Mouse (Mus musculus) lung, embryonic 15.5 days (tissue): ENCODE measurements at regions not wholly inside any gene's neighbourhood (a gene's known extent, or its start where the extent isn't known, plus 50 kb on each side); places are given as distances from the start of the nearest gene placed in this dataset.

Experiments used
- ATAC-seq: fragments of 200-750 bp; cut with Nextera tagmentation; 2 replicates; pipeline ENCODE4 v1.8.0; 2017; ENCODE audit warnings: moderate number of reproducible peaks, borderline replicate concordance; ENCODE audit not compliant: low FRiP score, low TSS enrichment; ENCODE audit errors: extremely low read depth
- H3K27ac ChIP-seq: fragments of 300-500 bp; sonication (generic); 2 replicates; pipeline ENCODE4 v1.5.1; 2015; ENCODE audit warnings: moderate library complexity, mild to moderate bottlenecking, inconsistent platforms
- H3K27me3 ChIP-seq: fragments of 300-500 bp; sonication (generic); 2 replicates; pipeline ENCODE4 v1.6.1; 2015; ENCODE audit warnings: inconsistent platforms
- H3K36me3 ChIP-seq: fragments of 300-500 bp; sonication (generic); 2 replicates; pipeline ENCODE4 v1.6.1; 2015; ENCODE audit warnings: inconsistent platforms
- H3K4me1 ChIP-seq: fragments of 300-500 bp; sonication (generic); 2 replicates; pipeline ENCODE4 v1.6.1; 2015; ENCODE audit warnings: inconsistent platforms
- H3K4me2 ChIP-seq: fragments of 300-500 bp; sonication (generic); 2 replicates; pipeline ENCODE4 v1.6.1; 2015; ENCODE audit warnings: inconsistent platforms, mild to moderate bottlenecking, moderate library complexity
- H3K4me3 ChIP-seq: fragments of 300-500 bp; sonication (generic); 2 replicates; pipeline ENCODE4 v1.5.1; 2015; ENCODE audit warnings: mild to moderate bottlenecking, inconsistent platforms
- H3K9ac ChIP-seq: fragments of 300-500 bp; sonication (generic); 2 replicates; pipeline ENCODE4 v1.6.1; 2015; ENCODE audit warnings: inconsistent platforms
- H3K9me3 ChIP-seq: fragments of 300-500 bp; sonication (generic); 2 replicates; pipeline ENCODE4 v1.6.1; 2016; ENCODE audit warnings: inconsistent platforms
- WGBS: fragments of 180-500 bp; shearing (Covaris S2); methylation state at CpG from one replicate; pipeline ENCODE4 v1.1.7; 2015; 5-methylcytosine and 5-hydroxymethylcytosine counted together

GRCm38 (mm10) chr11:110588280-110588679 lies 189.4 kb downstream of the Map2k6 start:
- Histone ChIP-seq H3K36me3 (no peaks in the 10 kb centered on the region), H3K9ac (no peak overlapping the region), H3K4me3 (no peak overlapping the region), H3K27me3 (no peaks in the 10 kb centered on the region), H3K27ac (no peak overlapping the region), H3K9me3 (no peaks in the 10 kb centered on the region), H3K4me1 (no peaks in the 10 kb centered on the region), H3K4me2 (no peak overlapping the region)
- 66% methylated on average over 2 of the region's 2 CpGs for WGBS
- no peak for ATAC-seq

- no peak for ATAC-seq
- H3K27me3 ChIP-seq = no peaks in the 10 kb centered on the region
- H3K4me3 ChIP-seq = no peak overlapping the region
- H3K36me3 ChIP-seq = no peaks in the 10 kb centered on the region
- WGBS = 62% methylated on average over 7 of the region's 7 CpGs
- no peak overlapping the region for H3K9ac ChIP-seq
- H3K27ac ChIP-seq = no peak overlapping the region
- no peaks in the 10 kb centered on the region for H3K9me3 ChIP-seq
- no peaks in the 10 kb centered on the region for H3K4me1 ChIP-seq
- no peak overlapping the region for H3K4me2 ChIP-seq
Measured at GRCm38 (mm10) chr11:110595266-110595862, 196.4 kb downstream of the Map2k6 start.

- WGBS = 73% methylated on average over 10 of the region's 10 CpGs
- H3K27me3 ChIP-seq = no peaks in the 10 kb centered on the region
- H3K4me3 ChIP-seq = no peak overlapping the region
- H3K4me2 ChIP-seq = no peak overlapping the region
- no peak for ATAC-seq
- no peak overlapping the region for H3K9ac ChIP-seq
- no peaks in the 10 kb centered on the region for H3K4me1 ChIP-seq
- no peak overlapping the region for H3K27ac ChIP-seq
- H3K36me3 ChIP-seq = no peaks in the 10 kb centered on the region
- H3K9me3 ChIP-seq = no peaks in the 10 kb centered on the region
Measured at GRCm38 (mm10) chr11:110605041-110605882, 206.3 kb downstream of the Map2k6 start.

- H3K4me3 ChIP-seq = no peak overlapping the region
- H3K27me3 ChIP-seq = no peaks in the 10 kb centered on the region
- no peak overlapping the region for H3K27ac ChIP-seq
- H3K9me3 ChIP-seq = no peaks in the 10 kb centered on the region
- H3K9ac ChIP-seq = no peak overlapping the region
- H3K36me3 ChIP-seq = no peaks in the 10 kb centered on the region
- no peaks in the 10 kb centered on the region for H3K4me1 ChIP-seq
- no peak overlapping the region for H3K4me2 ChIP-seq
- no peak for ATAC-seq
- WGBS = 88% methylated on average over 2 of the region's 2 CpGs
Measured at GRCm38 (mm10) chr11:110609276-110609675, 210.4 kb downstream of the Map2k6 start.

GRCm38 (mm10) chr11:110610831-110611230 lies 211.9 kb downstream of the Map2k6 start:
- 69% methylated on average over 7 of the region's 7 CpGs for WGBS
- ATAC-seq = no peak
- Histone ChIP-seq H3K4me1 (no peaks in the 10 kb centered on the region), H3K27me3 (no peaks in the 10 kb centered on the region), H3K9ac (no peak overlapping the region), H3K9me3 (no peaks in the 10 kb centered on the region), H3K36me3 (no peaks in the 10 kb centered on the region), H3K27ac (no peak overlapping the region), H3K4me3 (no peak overlapping the region), H3K4me2 (no peak overlapping the region)

GRCm38 (mm10) chr11:110632001-110632400 lies 233.1 kb downstream of the Map2k6 start:
- WGBS = 68% methylated on average over 6 of the region's 6 CpGs

GRCm38 (mm10) chr11:110633351-110633750 lies 234.4 kb downstream of the Map2k6 start:
- H3K36me3 ChIP-seq = no peaks in the 10 kb centered on the region
- WGBS = 63% methylated on average over 5 of the region's 5 CpGs
- ATAC-seq = no peak
- H3K27ac ChIP-seq = no peak overlapping the region
- H3K4me3 ChIP-seq = no peak overlapping the region
- H3K9ac ChIP-seq = no peak overlapping the region
- H3K4me1 ChIP-seq = no peaks in the 10 kb centered on the region
- H3K4me2 ChIP-seq = no peak overlapping the region
- no peaks in the 10 kb centered on the region for H3K9me3 ChIP-seq
- no peaks in the 10 kb centered on the region for H3K27me3 ChIP-seq

More at GRCm38 (mm10) chr11:110632001-110632400, 233.1 kb downstream of the Map2k6 start:
- H3K36me3 ChIP-seq = no peaks in the 10 kb centered on the region
- ATAC-seq = no peak
- no peaks in the 10 kb centered on the region for H3K27me3 ChIP-seq
- no peak overlapping the region for H3K4me3 ChIP-seq
- no peaks in the 10 kb centered on the region for H3K4me1 ChIP-seq
- H3K4me2 ChIP-seq = no peak overlapping the region
- H3K9ac ChIP-seq = no peak overlapping the region
- no peak overlapping the region for H3K27ac ChIP-seq
- H3K9me3 ChIP-seq = no peaks in the 10 kb centered on the region

- H3K4me3 ChIP-seq = no peak overlapping the region
- ATAC-seq = peak; percentile 59; the same call in 1 of the 2 replicates
- 56% methylated on average over 13 of the region's 13 CpGs for WGBS
- H3K9me3 ChIP-seq = no peaks in the 10 kb centered on the region
- H3K36me3 ChIP-seq = no peaks in the 10 kb centered on the region
- H3K9ac ChIP-seq = no peak overlapping the region
- H3K4me2 ChIP-seq = no peak overlapping the region
- H3K27me3 ChIP-seq = no peaks in the 10 kb centered on the region
- no peaks in the 10 kb centered on the region for H3K4me1 ChIP-seq
- no peak overlapping the region for H3K27ac ChIP-seq
Measured at GRCm38 (mm10) chr11:110642485-110642884, 243.6 kb downstream of the Map2k6 start.

GRCm38 (mm10) chr11:110649575-110650210 lies 250.8 kb downstream of the Map2k6 start:
- no peaks in the 10 kb centered on the region for H3K36me3 ChIP-seq
- 49% methylated on average over 7 of the region's 7 CpGs for WGBS
- H3K27ac ChIP-seq = no peak overlapping the region
- no peak overlapping the region for H3K4me2 ChIP-seq
- no peaks in the 10 kb centered on the region for H3K27me3 ChIP-seq
- H3K9ac ChIP-seq = no peak overlapping the region
- no peaks in the 10 kb centered on the region for H3K9me3 ChIP-seq
- ATAC-seq = no peak
- H3K4me3 ChIP-seq = no peak overlapping the region
- no peaks in the 10 kb centered on the region for H3K4me1 ChIP-seq

GRCm38 (mm10) chr11:110652068-110652467 lies 253.1 kb downstream of the Map2k6 start:
- ATAC-seq = 0 out of 2 replicates have a peak, but pooled peaks have one; percentile 35
- no peak overlapping the region for H3K27ac ChIP-seq
- H3K9ac ChIP-seq = no peak overlapping the region
- H3K4me2 ChIP-seq = no peak overlapping the region
- H3K4me1 ChIP-seq = no peaks in the 10 kb centered on the region
- no peaks in the 10 kb centered on the region for H3K36me3 ChIP-seq
- WGBS = 16% methylated on average over 3 of the region's 3 CpGs
- H3K27me3 ChIP-seq = no peaks in the 10 kb centered on the region
- no peak overlapping the region for H3K4me3 ChIP-seq
- no peaks in the 10 kb centered on the region for H3K9me3 ChIP-seq

- Histone ChIP-seq H3K27me3 (no peaks in the 10 kb centered on the region), H3K9ac (no peak overlapping the region), H3K9me3 (no peaks in the 10 kb centered on the region), H3K4me1 (no peaks in the 10 kb centered on the region), H3K4me3 (no peak overlapping the region), H3K4me2 (no peak overlapping the region), H3K27ac (no peak overlapping the region), H3K36me3 (no peaks in the 10 kb centered on the region)
- WGBS = 82% methylated on average over 11 of the region's 11 CpGs
- ATAC-seq = no peak
Measured at GRCm38 (mm10) chr11:110656524-110657156, 257.7 kb downstream of the Map2k6 start.

- Histone ChIP-seq H3K4me1 (no peaks in the 10 kb centered on the region), H3K4me2 (no peak overlapping the region), H3K9ac (no peak overlapping the region), H3K36me3 (no peaks in the 10 kb centered on the region), H3K9me3 (no peaks in the 10 kb centered on the region), H3K4me3 (no peak overlapping the region), H3K27me3 (no peaks in the 10 kb centered on the region), H3K27ac (no peak overlapping the region)
- WGBS = 43% methylated on average over 8 of the region's 8 CpGs
- ATAC-seq = no peak
Measured at GRCm38 (mm10) chr11:110657854-110658253, 258.9 kb downstream of the Map2k6 start.
